Mouse (Mus musculus): ENCODE data around the gene Pcsk6.

DNA sequence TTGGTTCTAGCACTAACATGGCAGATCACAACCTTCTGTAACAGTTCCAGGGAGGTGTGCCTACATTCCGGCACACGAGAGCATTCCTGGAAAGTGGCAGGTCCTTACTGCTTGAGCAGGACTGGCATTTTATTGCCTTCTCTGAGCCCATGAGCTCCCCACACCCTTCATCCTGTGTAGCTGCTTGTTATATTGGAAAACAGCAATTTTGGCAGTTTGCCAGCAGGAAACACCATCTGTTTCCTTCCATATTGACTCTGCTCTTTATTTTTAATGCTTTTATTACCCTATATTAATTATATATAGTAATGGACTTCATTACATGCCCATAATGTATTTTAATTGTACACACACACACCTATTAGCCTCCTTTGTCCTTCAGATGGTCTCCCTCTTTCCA, 214.9 kb downstream of the Pcsk6 start:
- TF ChIP-seq CTCF (IDR thresholded peaks at IDR 0.05; ENCODE audit: low read depth), result no peak
- TF ChIP-seq EP300 (optimal IDR thresholded peaks at IDR 0.05), result no peak
